Mouse (Mus musculus) ZHBTc4 (cell line): ENCODE measurements at regions not wholly inside any gene's neighbourhood (a gene's known extent, or its start where the extent isn't known, plus 50 kb on each side); places are given as distances from the start of the nearest gene placed in this dataset.

Experiments used
- DNase-seq: peaks from one replicate; pipeline ENCODE4 v3.0.0-alpha.2; 2011; ENCODE audit warnings: low read depth, low spot score

GRCm38 (mm10) chr1:142838663-142839062 is 801.8 kb upstream of the B3galt2 start:
- DNase-seq: no peak

DNA sequence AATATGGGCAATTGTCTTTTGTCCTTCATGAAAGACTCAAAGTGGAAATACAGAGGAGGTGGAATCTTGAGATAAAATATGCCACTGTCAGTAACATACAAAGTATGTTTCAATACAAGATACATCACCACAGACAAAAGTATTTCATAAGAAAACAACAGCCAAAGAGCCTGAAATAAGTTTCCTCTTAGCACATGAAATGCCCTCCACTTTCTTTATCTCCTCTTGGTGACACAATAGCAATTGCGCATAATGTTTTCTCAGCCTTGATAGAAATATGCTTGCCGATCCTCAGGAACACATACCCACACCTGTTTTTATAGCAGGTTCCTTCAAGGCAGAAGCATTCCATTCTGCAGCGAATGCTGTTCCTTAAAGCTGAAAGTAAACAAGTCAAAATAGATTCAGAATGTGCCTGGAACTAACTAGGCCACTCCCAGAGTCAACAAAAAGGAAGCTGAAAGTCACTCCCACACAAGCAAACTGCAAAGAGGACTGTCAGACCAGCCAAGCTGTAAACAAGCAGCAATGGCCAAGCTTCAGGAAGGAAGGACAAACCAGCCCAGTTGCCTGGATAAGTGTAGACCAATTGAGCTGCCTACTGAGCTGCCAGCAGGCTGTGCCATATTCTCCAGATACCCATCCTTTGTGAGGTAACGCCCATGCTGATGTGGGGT is 773.3 kb upstream of the B3galt2 start:
- DNase-seq: no peak

DNA sequence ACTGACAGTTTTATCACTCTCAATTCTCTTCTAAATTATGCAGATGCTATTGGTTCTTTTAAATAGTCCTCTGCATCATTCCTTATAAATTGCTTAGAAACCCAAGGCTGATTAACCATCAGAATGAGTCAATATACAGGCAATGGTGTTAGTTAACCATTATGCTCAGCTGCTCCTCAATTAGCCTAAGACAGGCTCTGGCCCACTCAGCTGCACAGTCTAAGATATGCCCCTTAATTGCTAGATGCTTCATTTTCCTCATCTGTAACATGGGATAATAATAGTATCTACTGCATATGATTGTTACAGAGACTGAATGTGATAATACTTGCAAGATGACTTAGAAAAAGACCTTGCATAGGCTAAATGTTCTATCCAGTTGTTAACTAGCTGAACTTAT is 748.6 kb upstream of the B3galt2 start:
- DNase-seq: no peak

GRCm38 (mm10) chr1:142893156-142893555 is 747.3 kb upstream of the B3galt2 start:
- no peak for DNase-seq

GRCm38 (mm10) chr1:142894145-142894544 is 746.3 kb upstream of the B3galt2 start:
- no peak for DNase-seq

- no peak for DNase-seq
Measured at GRCm38 (mm10) chr1:142895081-142895480, 745.4 kb upstream of the B3galt2 start.

- DNase-seq: no peak
Measured at GRCm38 (mm10) chr1:142909907-142910306, 730.6 kb upstream of the B3galt2 start.

DNA sequence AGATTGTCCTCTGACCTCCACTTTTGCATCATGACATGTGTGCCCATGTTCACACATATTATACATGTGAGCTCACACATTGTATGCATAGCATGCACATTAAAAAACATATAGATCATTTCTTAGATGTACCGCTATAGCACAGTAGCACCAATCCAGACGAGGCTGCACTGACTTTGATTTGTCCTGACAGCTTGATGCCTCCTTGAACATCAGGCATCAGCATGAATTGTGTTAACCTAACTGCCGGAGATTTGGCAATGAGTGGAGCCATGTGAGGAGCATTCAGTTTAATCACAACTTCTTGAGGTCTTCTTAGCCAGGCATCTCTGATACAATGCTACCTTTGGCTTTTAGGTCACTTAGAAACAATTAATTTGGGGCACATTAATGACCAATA is 683.8 kb upstream of the B3galt2 start:
- no peak for DNase-seq

DNA sequence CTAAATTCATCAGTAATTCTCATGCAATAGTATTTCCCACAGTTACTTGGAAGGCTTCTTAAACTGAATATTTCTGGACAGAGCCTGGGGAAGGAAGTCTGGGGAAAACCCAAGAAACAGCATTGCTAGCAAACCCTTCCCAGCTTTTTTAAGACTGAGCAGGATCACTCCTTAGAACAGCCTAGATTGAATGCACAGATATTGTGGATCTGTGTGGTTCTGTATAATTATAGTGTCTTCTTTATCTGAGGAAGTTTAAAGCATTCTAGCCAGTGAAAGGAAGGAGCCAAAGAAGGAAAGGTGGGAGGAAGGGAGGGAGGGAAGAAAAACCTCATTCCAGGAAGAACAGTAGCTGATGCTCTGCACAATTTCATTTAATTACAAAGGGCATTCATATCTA is 669.0 kb upstream of the B3galt2 start:
- no peak for DNase-seq

DNA sequence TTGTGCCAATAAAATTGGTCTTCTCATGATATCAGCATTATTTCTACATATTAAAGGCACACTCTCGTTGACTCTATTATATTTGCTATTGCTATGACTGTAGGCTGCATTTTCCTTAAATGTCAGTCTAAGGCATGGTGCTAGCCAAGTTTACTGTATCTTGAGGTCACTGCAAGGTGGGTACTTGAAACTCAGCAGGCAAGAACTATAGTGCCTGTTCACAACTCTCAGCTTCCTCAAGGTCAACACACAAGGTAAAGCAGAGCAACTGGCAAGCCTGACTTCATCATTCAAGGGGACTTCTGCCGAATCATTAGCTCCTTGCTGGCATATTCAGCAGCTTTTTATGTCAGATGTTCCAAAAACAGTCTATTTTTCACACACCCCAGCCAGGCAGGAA is 667.1 kb upstream of the B3galt2 start:
- no peak for DNase-seq

DNA sequence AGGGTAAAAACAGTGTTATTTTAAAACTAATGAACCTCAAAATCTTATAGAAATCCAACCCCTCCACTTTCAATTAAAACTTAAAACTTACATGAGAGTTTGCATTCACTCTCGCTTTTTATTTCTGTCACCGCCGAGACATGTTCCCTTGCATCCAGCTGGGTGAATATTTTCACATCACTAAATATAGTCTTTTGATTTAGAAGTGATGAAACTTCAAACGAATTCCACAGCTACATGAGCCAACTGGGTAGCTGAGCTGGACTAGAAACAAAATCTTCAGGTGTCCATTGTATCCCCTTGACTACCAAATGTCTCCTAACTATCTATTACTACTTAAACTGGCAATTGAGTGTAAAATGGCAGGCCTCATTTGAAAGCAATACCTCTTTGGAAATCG is 657.5 kb upstream of the B3galt2 start:
- no peak for DNase-seq

GRCm38 (mm10) chr1:142983641-142984040 is 656.8 kb upstream of the B3galt2 start:
- no peak for DNase-seq

DNA sequence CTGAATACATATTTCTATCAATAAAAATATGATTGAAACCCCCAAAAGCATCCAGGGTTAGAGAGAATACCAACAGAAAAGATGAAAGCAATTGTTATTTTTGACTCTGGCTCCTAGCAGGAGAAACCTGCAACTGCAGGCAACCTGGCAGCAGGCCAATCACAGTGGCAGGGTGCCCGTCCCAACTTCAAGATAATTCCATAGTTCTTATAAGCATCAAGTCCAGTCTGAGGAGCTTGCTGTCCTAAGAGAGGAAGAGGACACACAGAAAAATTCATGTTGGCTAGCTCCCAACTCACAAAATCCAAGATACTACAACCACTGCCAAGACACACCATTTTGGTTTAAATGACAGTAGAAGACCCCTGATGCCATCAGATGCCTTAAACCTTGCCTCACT is 654.9 kb upstream of the B3galt2 start:
- no peak for DNase-seq

DNA sequence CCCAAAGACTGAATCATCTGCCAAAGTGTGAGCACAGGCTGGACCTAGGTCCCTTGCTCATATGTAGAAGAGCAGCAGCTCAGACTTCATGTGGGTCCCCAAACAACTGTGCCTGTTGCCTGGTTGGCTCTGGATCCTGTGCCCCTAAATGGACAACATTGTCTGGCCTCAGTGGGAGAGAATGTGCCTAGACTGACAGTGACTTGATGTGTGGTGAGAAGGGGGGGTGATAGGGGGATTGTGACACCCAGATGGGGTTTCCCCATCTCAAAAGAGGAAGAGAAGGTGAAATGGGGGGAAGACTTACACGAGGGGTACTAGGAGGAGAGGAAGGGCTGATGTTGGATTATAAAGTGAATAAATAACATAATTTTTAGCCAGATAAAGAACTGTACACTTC is 640.2 kb upstream of the B3galt2 start:
- DNase-seq: no peak

DNA sequence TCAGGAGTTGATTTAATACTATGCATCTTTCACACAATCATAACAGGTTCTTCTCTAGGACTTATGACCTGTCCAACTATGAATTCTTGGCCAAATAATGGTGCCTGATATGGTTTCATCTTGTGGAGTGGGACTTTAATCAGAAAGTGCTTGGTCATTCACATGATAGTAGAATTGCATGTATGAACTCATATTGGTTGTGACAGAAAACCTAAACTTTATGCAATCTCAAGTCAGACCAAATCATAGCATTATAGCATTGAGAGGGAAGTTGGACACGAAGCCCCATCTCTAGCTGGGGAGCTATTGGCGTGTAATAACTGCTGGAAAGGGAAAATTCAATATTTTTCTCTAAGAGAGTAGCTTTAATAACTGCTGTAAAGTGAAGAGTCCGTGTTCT is 639.4 kb upstream of the B3galt2 start:
- no peak for DNase-seq

- DNase-seq: no peak
Measured at GRCm38 (mm10) chr1:143006045-143006444, 634.4 kb upstream of the B3galt2 start.

DNA sequence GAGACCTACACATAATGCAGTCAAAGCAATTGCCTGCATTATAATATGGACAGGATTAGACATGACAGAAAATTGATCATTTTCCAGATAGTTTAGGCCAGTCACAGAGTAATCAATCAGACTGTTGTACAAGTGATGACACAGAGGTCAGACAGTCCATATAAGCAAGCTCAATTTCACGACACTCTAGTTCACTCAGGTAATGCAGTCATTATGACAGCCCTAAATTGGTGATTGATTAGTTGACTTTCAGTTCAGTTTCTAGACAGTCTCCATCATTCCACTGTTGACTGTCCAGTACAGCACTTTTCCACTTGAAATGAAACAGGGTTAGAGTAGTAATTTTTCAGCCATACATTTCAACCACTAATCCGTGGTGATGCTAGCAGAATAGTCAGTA is 620.5 kb upstream of the B3galt2 start:
- no peak for DNase-seq

- no peak for DNase-seq
Measured at GRCm38 (mm10) chr1:143053161-143053560, 587.3 kb upstream of the B3galt2 start.

- DNase-seq: no peak
Measured at GRCm38 (mm10) chr1:143053599-143053998, 586.9 kb upstream of the B3galt2 start.

DNA sequence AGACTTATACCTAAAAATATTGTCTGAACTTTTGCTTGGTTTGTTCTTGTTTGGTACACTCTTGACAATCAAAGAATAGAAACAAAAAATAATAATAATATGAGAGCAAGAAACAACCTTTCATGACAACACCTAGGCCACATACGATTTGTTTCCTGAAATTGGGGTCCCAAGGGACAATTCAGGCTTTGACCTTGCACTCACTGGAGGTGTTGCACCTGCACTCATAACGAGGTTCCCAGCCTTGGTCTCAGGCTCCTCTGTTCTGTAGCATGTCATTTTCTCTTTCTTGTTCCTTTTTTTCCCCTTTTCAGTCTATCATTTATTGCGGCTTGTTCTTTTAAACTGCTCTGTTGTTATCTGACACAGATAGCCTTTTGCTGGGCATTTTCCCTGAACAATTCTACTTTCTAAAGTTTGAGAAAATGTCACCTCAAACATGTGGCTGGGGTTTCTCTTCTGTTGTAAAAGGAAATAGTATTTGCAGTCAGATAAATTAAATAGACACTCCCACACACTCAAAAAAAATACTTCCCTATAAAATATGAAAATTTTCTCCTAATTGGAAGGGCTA is 585.9 kb upstream of the B3galt2 start:
- no peak for DNase-seq

DNA sequence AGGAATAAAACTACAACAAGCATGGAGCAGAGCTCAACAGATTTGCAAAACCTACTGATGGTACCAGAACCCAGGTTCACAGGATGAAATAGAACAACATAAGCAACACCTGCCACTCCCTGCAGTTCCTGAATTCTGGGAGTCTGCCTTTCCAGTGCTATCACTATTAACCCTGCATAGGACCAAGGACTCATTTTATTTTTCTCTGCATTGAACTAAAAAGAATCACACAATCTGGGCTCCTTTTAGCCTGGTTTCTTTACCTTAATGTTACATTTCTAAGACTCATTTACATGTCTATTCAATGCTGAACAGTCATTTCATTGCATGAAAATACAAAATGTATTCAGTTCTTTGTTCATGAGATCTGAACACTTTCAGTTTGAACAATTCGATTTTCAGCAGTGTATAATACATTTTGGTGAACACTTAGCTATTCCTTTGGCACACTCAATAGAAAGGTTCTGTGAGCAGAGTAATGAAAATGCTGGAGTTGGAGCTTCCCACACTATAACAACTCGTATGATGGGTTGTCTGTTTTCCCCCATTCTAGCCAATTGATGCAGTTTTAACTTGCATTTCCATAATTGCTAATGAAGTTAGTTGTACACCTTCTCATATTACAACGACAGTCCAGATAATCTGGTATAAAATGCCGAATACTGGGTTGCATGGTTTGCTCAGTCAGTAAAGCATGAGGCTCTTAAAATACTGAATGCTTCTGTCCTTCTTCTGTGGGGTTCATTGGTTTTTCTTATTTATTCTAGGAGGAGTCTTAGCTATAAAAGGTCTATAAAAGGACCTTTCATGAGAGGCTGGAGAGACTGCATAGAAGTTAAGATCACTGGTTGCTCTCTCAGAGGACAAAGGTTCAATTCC is 579.5 kb upstream of the B3galt2 start:
- DNase-seq: no peak

GRCm38 (mm10) chr1:143065493-143065892 is 575.0 kb upstream of the B3galt2 start:
- DNase-seq: no peak
